Mouse (Mus musculus) midbrain, embryonic 13.5 days (tissue): ENCODE results near the gene Srrm1. TPM values are rescaled to one million over a fixed set of nuclear protein-coding genes. Genes with fewer than 3 reads are reported as not detected.

ENCODE experiments used
- ATAC-seq: fragments of 200-750 bp; cut with Nextera tagmentation; 2 replicates; pipeline ENCODE4 v1.8.0; 2017; ENCODE audit warnings: mild to moderate bottlenecking, moderate TSS enrichment, moderate library complexity
- H3K27ac ChIP-seq: fragments of 300-500 bp; sonication (generic); 2 replicates; pipeline ENCODE4 v1.5.1; 2015; ENCODE audit warnings: inconsistent platforms, mild to moderate bottlenecking, moderate library complexity
- H3K27me3 ChIP-seq: fragments of 300-500 bp; sonication (generic); 2 replicates; pipeline ENCODE4 v1.6.1; 2015; ENCODE audit warnings: mild to moderate bottlenecking, inconsistent platforms
- H3K36me3 ChIP-seq: fragments of 300-500 bp; sonication (generic); 2 replicates; pipeline ENCODE4 v1.6.1; 2015; ENCODE audit warnings: mild to moderate bottlenecking, inconsistent platforms
- H3K4me1 ChIP-seq: fragments of 300-500 bp; sonication (generic); replicated peaks from 2 replicates; pipeline ENCODE4 v1.6.1; 2015; ENCODE audit warnings: inconsistent platforms
- H3K4me2 ChIP-seq: fragments of 300-500 bp; sonication (generic); replicated peaks from 2 replicates; pipeline ENCODE4 v1.6.1; 2015; ENCODE audit warnings: moderate library complexity, mild to moderate bottlenecking, inconsistent platforms
- H3K4me3 ChIP-seq: fragments of 300-500 bp; sonication (generic); replicated peaks from 2 replicates; pipeline ENCODE4 v1.5.1; 2015; ENCODE audit warnings: mild to moderate bottlenecking, inconsistent platforms
- H3K9ac ChIP-seq: fragments of 300-500 bp; sonication (generic); replicated peaks from 2 replicates; pipeline ENCODE4 v1.6.1; 2015; ENCODE audit warnings: mild to moderate bottlenecking, inconsistent platforms
- H3K9me3 ChIP-seq: fragments of 300-500 bp; sonication (generic); 2 replicates; pipeline ENCODE4 v1.6.1; 2016; ENCODE audit warnings: mild to moderate bottlenecking, inconsistent platforms
- WGBS: fragments of 180-500 bp; shearing (Covaris S2); methylation state at CpG from one replicate; pipeline ENCODE4 v1.1.7; 2015; 5-methylcytosine and 5-hydroxymethylcytosine counted together
- polyA plus RNA-seq: library from polyadenylated mRNA; unstranded; fragments of >200 nt; fragmentation: Nextera tagmentation; extraction: Ambion mirVana; gene quantifications from 2 replicates; pipeline ENCODE4 v1.2.1, GENCODE M21; 2015

Srrm1 gene
- polyA plus RNA-seq = 211 and 246 TPM in 2 replicates

DNA sequence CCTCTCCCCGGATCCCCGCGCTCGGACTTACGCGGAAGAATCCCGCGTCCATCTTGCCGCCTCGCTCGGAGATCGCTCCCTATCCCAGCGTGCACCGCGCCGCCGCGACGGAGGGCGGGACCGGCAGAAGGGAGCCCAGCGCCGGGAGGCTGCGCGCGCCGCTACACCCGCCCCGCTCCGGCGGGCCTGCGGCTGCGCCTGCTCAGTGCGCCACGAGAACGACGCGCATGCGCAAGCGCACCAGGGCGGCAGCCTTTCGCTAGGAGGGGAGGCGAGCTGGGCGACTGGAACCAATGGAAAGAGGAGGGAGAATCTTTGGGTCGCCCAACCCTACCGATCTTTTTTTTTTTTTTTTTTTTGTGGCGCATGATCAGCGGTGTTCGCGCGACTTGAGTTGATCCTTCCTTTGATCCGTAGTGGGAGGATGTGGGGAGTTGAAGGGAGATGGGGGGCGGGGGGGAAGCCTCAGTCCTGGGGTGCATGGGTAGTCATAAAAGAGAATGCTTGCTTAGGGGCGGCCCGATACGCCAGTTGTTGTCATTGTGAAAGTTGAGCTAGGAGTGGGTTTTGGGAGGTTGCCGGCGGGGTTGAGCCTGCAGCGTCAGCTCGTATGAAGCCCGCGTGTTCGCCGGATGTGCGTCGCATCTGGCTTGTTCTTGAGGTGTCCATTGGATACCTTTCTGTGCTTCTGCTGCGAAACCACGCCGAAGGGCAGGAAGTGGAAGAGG is at the start of gene Srrm1:
Gene Srrm1, minus strand, starts transcription at position 256 of the 728 bp plus-strand sequence.
- under 1% methylated on average over 69 of the region's 69 CpGs for WGBS
- Histone ChIP-seq H3K27ac (peak within 1 kb of the TSS; percentile 95), H3K4me2 (peak within 1 kb of the TSS; percentile 89), H3K9me3 (no peaks in the 10 kb centered on the region), H3K27me3 (no peaks in the 10 kb centered on the region), H3K4me1 (peaks cover 19% of the 10 kb centered on the region), H3K36me3 (peaks cover 19% of the 10 kb centered on the region), H3K4me3 (peak within 1 kb of the TSS; percentile 99), H3K9ac (peak within 1 kb of the TSS; percentile 98)
- peak; percentile 93 for ATAC-seq

GRCm38 (mm10) chr4:135401881-135402280 is 48.8 kb upstream of the Srrm1 start:
- no peaks in the 10 kb centered on the region for H3K9me3 ChIP-seq
- WGBS = 18% methylated on average over 7 of the region's 7 CpGs
- no peak overlapping the region for H3K27ac ChIP-seq
- H3K4me2 ChIP-seq = no peak overlapping the region
- no peaks in the 10 kb centered on the region for H3K36me3 ChIP-seq
- peaks cover 28% of the 10 kb centered on the region for H3K27me3 ChIP-seq
- H3K9ac ChIP-seq = no peak overlapping the region
- peaks cover 14% of the 10 kb centered on the region for H3K4me1 ChIP-seq
- ATAC-seq = no peak
- H3K4me3 ChIP-seq = no peak overlapping the region

DNA sequence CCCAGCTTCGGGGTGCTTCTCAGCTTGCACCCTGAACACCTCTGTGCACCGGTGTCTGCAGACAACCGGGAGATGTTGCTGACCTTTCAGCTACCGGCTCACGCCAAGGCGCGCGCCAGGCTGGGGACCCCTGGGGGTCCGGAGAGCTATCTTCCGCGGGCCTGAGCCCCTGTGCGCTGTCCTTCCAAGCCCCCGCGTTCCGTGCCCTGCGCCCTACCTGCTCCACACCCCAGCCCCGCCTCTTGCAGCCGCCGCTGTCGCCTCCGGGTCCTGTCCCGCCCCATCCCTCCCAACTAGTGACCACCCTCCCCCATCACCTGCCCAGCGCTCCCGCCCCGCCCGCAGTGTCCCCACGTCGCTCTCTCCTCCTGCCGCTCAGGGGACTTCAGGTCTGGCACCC is 44.9 kb upstream of the Srrm1 start, which contains the start of gene Ncmap:
Gene Ncmap, minus strand, starts transcription at position 237 of the 400 bp plus-strand sequence.
- Histone ChIP-seq H3K4me3 (peak within 1 kb of the TSS; percentile 36), H3K36me3 (no peaks in the 10 kb centered on the region), H3K4me1 (peaks cover 14% of the 10 kb centered on the region), H3K4me2 (peak within 1 kb of the TSS; percentile 59), H3K27me3 (peaks cover 39% of the 10 kb centered on the region), H3K9ac (peak within 1 kb of the TSS; percentile 57), H3K27ac (no peak within 1 kb of the TSS), H3K9me3 (no peaks in the 10 kb centered on the region)
- ATAC-seq = no peak
- under 1% methylated on average over 29 of the region's 29 CpGs for WGBS

DNA sequence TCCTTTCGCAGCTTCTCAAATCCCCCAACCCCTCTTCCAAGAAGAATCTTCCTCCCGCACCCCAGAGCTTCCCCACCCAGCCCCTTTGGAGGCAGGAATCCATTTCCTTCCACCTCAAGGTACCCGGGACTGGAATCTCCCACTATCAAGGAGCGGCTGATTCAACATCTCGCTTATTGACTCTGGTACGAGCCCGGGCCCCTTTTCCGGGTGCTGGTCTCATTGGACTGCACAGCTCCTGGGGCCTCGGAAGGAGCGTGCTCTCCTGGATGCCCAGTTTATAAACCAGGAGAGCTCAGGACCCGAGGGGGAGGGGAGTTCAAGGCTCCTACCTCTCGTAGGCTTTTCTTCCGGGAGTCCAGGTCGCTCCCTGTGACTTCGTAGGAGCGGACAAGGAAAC is 44.4 kb upstream of the Srrm1 start:
- no peaks in the 10 kb centered on the region for H3K36me3 ChIP-seq
- WGBS = 4% methylated on average over 16 of the region's 16 CpGs
- peak overlapping the region; percentile 57 for H3K9ac ChIP-seq
- peaks cover 39% of the 10 kb centered on the region for H3K27me3 ChIP-seq
- no peak for ATAC-seq
- peak overlapping the region; percentile 36 for H3K4me3 ChIP-seq
- no peaks in the 10 kb centered on the region for H3K9me3 ChIP-seq
- H3K4me2 ChIP-seq = peak overlapping the region; percentile 59
- H3K27ac ChIP-seq = no peak overlapping the region
- H3K4me1 ChIP-seq = peaks cover 14% of the 10 kb centered on the region

- no peak for ATAC-seq
- 83% methylated on average over 5 of the region's 5 CpGs for WGBS
- Histone ChIP-seq H3K36me3 (no peaks in the 10 kb centered on the region), H3K4me2 (no peak overlapping the region), H3K9me3 (no peaks in the 10 kb centered on the region), H3K4me3 (no peak overlapping the region), H3K27me3 (peaks cover 39% of the 10 kb centered on the region), H3K4me1 (peaks cover 11% of the 10 kb centered on the region), H3K27ac (no peak overlapping the region), H3K9ac (no peak overlapping the region)
These were observed 43.2 kb upstream of the Srrm1 start for GRCm38 (mm10) chr4:135396303-135396702.

DNA sequence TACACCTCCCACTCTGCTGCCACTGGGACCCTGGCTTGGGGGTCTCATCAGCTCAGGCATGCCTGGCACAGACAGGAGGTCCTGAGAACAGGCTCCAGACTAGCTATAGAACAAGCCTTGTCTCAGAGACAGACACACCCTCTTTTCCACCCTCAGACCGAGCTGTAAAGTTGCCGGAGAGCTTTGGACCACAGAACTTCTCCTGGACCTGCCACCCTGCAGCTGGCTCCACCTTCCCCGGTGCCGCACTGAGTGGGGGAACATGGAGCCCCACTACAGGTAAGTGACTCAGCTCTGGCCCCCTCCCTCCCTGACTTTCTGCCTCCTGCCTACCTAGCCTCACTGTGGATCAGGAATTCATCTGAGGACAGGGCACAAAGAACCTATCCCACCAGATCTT is 42.3 kb upstream of the Srrm1 start:
- no peak overlapping the region for H3K4me2 ChIP-seq
- WGBS = 91% methylated on average over 4 of the region's 4 CpGs
- H3K36me3 ChIP-seq = no peaks in the 10 kb centered on the region
- H3K4me3 ChIP-seq = no peak overlapping the region
- H3K4me1 ChIP-seq = peaks cover 11% of the 10 kb centered on the region
- no peaks in the 10 kb centered on the region for H3K9me3 ChIP-seq
- ATAC-seq = no peak
- no peak overlapping the region for H3K27ac ChIP-seq
- peaks cover 39% of the 10 kb centered on the region for H3K27me3 ChIP-seq
- H3K9ac ChIP-seq = no peak overlapping the region

DNA sequence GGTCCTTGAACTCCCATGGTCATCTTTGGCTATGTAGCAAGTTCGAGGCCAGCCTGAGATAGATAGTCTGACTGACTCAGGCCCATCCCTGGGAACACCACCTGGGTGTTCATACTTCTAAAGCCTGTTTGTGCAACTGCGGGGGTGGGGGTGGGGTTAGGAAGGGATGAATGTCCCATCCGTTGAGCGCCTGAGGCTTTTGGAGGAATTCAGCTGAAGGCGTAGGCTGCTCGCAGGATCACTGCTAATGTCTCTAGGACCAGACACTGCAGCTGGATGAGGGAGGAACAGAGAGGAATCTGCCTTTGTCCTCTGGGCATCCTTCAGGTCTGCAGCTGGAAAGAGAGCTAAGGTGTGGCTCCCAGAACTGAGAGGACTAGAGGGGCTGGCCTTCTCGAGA is 41.5 kb upstream of the Srrm1 start:
- no peaks in the 10 kb centered on the region for H3K9me3 ChIP-seq
- H3K4me3 ChIP-seq = no peak overlapping the region
- 84% methylated on average over 7 of the region's 7 CpGs for WGBS
- ATAC-seq = no peak
- no peak overlapping the region for H3K27ac ChIP-seq
- H3K36me3 ChIP-seq = no peaks in the 10 kb centered on the region
- H3K4me2 ChIP-seq = no peak overlapping the region
- H3K27me3 ChIP-seq = peaks cover 39% of the 10 kb centered on the region
- peaks cover 11% of the 10 kb centered on the region for H3K4me1 ChIP-seq
- H3K9ac ChIP-seq = no peak overlapping the region

- no peak overlapping the region for H3K9ac ChIP-seq
- H3K27ac ChIP-seq = no peak overlapping the region
- no peaks in the 10 kb centered on the region for H3K9me3 ChIP-seq
- no peak overlapping the region for H3K4me2 ChIP-seq
- no peaks in the 10 kb centered on the region for H3K36me3 ChIP-seq
- WGBS = 79% methylated on average over 6 of the region's 6 CpGs
- H3K4me1 ChIP-seq = peaks cover 9% of the 10 kb centered on the region
- peaks cover 26% of the 10 kb centered on the region for H3K27me3 ChIP-seq
- no peak for ATAC-seq
- H3K4me3 ChIP-seq = no peak overlapping the region
These were observed 40.3 kb upstream of the Srrm1 start for GRCm38 (mm10) chr4:135393381-135393780.

DNA sequence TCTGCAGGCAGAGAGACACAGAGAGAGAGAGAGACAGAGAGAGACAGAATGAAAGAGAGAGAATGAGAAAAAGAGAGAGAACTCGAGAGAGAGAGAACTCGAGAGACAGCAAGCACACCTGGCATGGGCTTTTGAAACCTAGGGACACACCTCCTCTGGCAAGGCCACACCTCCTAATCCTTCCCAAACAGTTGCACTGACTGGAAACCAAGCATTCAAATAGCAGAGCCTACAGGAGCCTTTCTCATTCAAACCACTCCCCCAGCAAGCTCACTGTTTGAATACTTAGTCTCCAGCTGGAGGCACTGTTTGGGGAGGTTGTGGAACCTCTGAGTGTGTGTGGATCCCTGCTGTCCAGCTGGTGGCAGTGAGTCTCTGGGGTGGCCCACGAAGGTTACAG is 39.7 kb upstream of the Srrm1 start:
- Histone ChIP-seq H3K4me3 (no peak overlapping the region), H3K27ac (no peak overlapping the region), H3K27me3 (peaks cover 20% of the 10 kb centered on the region), H3K9me3 (no peaks in the 10 kb centered on the region), H3K36me3 (no peaks in the 10 kb centered on the region), H3K9ac (no peak overlapping the region), H3K4me2 (no peak overlapping the region), H3K4me1 (peaks cover 3% of the 10 kb centered on the region)
- WGBS = 87% methylated on average over 3 of the region's 3 CpGs
- ATAC-seq = no peak

GRCm38 (mm10) chr4:135391014-135391413 is 37.9 kb upstream of the Srrm1 start:
- no peak overlapping the region for H3K27ac ChIP-seq
- peaks cover 2% of the 10 kb centered on the region for H3K27me3 ChIP-seq
- H3K4me3 ChIP-seq = no peak overlapping the region
- no peaks in the 10 kb centered on the region for H3K9me3 ChIP-seq
- H3K36me3 ChIP-seq = no peaks in the 10 kb centered on the region
- ATAC-seq = no peak
- 78% methylated on average over 6 of the region's 6 CpGs for WGBS
- H3K9ac ChIP-seq = no peak overlapping the region
- no peak overlapping the region for H3K4me2 ChIP-seq
- H3K4me1 ChIP-seq = no peaks in the 10 kb centered on the region

DNA sequence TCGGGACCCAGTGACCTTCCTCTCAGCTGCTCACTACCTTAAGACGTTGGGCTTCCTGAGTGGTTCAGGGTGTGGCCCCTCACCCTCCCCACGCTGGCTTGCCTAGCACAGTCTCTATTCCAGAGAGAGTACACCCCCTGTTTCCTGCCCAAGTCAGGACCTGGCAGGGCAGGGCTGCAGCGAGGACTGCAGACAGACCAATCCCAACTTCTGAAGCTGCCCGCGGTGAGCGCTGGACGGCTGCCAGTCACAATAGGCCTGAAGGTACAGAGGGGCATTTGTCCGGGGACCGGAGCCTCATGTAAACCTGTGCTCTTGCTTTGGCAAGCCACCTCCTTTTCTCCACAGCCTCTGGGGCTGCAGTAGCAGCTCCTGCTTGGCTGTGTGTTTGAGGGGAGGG is 32.5 kb upstream of the Srrm1 start:
- H3K36me3 ChIP-seq = no peaks in the 10 kb centered on the region
- no peak for ATAC-seq
- WGBS = 67% methylated on average over 10 of the region's 10 CpGs
- H3K4me3 ChIP-seq = no peak overlapping the region
- H3K9ac ChIP-seq = no peak overlapping the region
- peaks cover 7% of the 10 kb centered on the region; the same call in 1 of the 2 replicates for H3K27me3 ChIP-seq
- H3K27ac ChIP-seq = no peak overlapping the region
- no peak overlapping the region for H3K4me2 ChIP-seq
- no peaks in the 10 kb centered on the region for H3K9me3 ChIP-seq
- H3K4me1 ChIP-seq = 0 out of 2 replicates have a peak, but pooled peaks cover 3% of the 10 kb centered on the region

- H3K9ac ChIP-seq = no peak overlapping the region
- no peak overlapping the region for H3K4me2 ChIP-seq
- 4% methylated on average over 14 of the region's 14 CpGs for WGBS
- no peak overlapping the region for H3K4me3 ChIP-seq
- H3K27ac ChIP-seq = no peak overlapping the region
- ATAC-seq = no peak
- H3K9me3 ChIP-seq = no peaks in the 10 kb centered on the region
- H3K27me3 ChIP-seq = peaks cover 7% of the 10 kb centered on the region; the same call in 1 of the 2 replicates
- 0 out of 2 replicates have a peak, but pooled peaks cover 3% of the 10 kb centered on the region for H3K4me1 ChIP-seq
- no peaks in the 10 kb centered on the region for H3K36me3 ChIP-seq
These were observed 29.2 kb upstream of the Srrm1 start for GRCm38 (mm10) chr4:135382316-135382715.
